Mouse (Mus musculus) heart, adult 2 months (tissue): ENCODE measurements around the gene Gnao1. TPM values are rescaled to one million over a fixed set of nuclear protein-coding genes. Genes with fewer than 3 reads are reported as not detected.
A peak's percentile ranks its signal among the peaks of the same experiment; 100 is the strongest.

Source experiments
- DNase-seq, 2 experiments: peaks; one replicate each; pipeline ENCODE4 v3.0.0; 2021
- H3K27ac ChIP-seq: fragments of 200-600 bp; 2 replicates; pipeline ENCODE4 v1.8.1; 2022
- H3K27me3 ChIP-seq: fragments of 200-500 bp; 2 replicates; pipeline ENCODE4 v1.6.1; 2012; ENCODE audit warnings: mild to moderate bottlenecking, low read length, inconsistent platforms, mixed read lengths; ENCODE audit not compliant: control insufficient read depth, insufficient read depth
- H3K36me3 ChIP-seq: fragments of 200-500 bp; 2 replicates; pipeline ENCODE4 v1.6.1; 2012; ENCODE audit warnings: low read length, inconsistent platforms; ENCODE audit not compliant: control insufficient read depth, insufficient read depth
- H3K4me1 ChIP-seq: fragments of 200-500 bp; 2 replicates; pipeline ENCODE4 v1.6.1; 2011; ENCODE audit warnings: low read length; ENCODE audit not compliant: control insufficient read depth, insufficient read depth
- H3K4me3 ChIP-seq: fragments of 200-600 bp; 2 replicates; pipeline ENCODE4 v1.8.1; 2022
- H3K79me2 ChIP-seq: fragments of 200-500 bp; replicated peaks from 2 replicates; pipeline ENCODE4 v1.6.1; 2012; ENCODE audit warnings: mild to moderate bottlenecking, inconsistent platforms, low read length, moderate library complexity, mixed read lengths; ENCODE audit not compliant: control insufficient read depth, insufficient read depth
- H3K9ac ChIP-seq: fragments of 200-500 bp; 2 replicates; pipeline ENCODE4 v1.6.1; 2012; ENCODE audit warnings: low read depth, mild to moderate bottlenecking, control low read depth, inconsistent platforms, low read length, mixed read lengths
- CTCF ChIP-seq: fragments of 200-600 bp; IDR thresholded peaks from 2 replicates; pipeline ENCODE4 v1.8.1; 2022; ENCODE audit warnings: antibody characterized with exemption, mild to moderate bottlenecking, moderate library complexity
- EP300 ChIP-seq: fragments of 200-500 bp; IDR thresholded peaks from 2 replicates; pipeline ENCODE4 v1.6.1; 2011; ENCODE audit warnings: low read depth, low read length, control low read depth; ENCODE audit not compliant: insufficient read depth
- POLR2A ChIP-seq: fragments of 200-500 bp; IDR thresholded peaks from 2 replicates; pipeline ENCODE4 v1.6.1; 2011; ENCODE audit warnings: mild to moderate bottlenecking, low read depth, low read length, control low read depth; ENCODE audit not compliant: insufficient read depth
- WGBS: fragments of 180-500 bp; shearing (Covaris S2); methylation state at CpG from one replicate; pipeline ENCODE4 v1.1.7; 2018; 5-methylcytosine and 5-hydroxymethylcytosine counted together
- intact Hi-C: fragments of 180-260 bp; cut with DNase I; formaldehyde crosslinking; loops from one replicate; pipeline ENCODE4 v1.15.1; 2025
- polyA plus RNA-seq: library from polyadenylated mRNA; depleted of rRNA; stranded (reverse); fragments of >200 nt; gene quantifications from 2 replicates; pipeline ENCODE4 v1.2.3, GENCODE M21; 2012
- total RNA-seq, 2 experiments: library from RNA; stranded (reverse); gene quantifications; 2 replicates each; pipeline ENCODE4 v1.2.3; 2021

Gene Gnao1
- total and polyA plus RNA-seq, 3 experiments = 22.4 to 28.3 (median 23.7) TPM

DNA sequence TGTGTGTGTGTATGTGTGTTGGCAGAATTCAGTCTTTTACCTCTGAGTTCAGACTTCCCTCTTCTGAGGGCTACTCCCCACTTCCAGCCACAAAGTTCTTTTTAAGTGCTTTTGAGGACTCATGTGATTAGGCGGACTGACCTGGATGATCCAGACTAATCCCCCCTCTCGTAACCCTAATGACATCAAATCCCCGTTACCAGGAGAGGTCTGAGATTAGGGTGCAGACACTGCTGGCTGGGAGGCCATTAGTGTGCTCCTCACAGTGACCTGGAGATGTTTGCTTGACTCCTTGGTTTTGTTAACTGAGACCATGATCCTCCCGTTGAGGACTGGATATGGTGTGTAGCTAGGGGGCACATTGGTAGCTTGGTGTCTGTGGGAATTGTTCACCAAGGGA lies 30.7 kb downstream of the Gnao1 start:
- H3K27me3 ChIP-seq = no peaks in the 10 kb centered on the region
- H3K4me3 ChIP-seq = no peak overlapping the region
- intact Hi-C loops = loop anchor here (2.0 to 10.0 kb wide), 3 partner anchors 92 to 246 kb away; no protein-coding TSS in a partner anchor
- DNase-seq = no peak
- no peak overlapping the region for H3K27ac ChIP-seq
- no peak overlapping the region for H3K9ac ChIP-seq
- H3K4me1 ChIP-seq = peaks cover 16% of the 10 kb centered on the region
- H3K79me2 ChIP-seq = no peaks in the 10 kb centered on the region
- H3K36me3 ChIP-seq = no peaks in the 10 kb centered on the region
- 79% methylated on average over 4 of the region's 4 CpGs for WGBS
- TF ChIP-seq POLR2A (no peak), CTCF (no peak), EP300 (no peak)

DNA sequence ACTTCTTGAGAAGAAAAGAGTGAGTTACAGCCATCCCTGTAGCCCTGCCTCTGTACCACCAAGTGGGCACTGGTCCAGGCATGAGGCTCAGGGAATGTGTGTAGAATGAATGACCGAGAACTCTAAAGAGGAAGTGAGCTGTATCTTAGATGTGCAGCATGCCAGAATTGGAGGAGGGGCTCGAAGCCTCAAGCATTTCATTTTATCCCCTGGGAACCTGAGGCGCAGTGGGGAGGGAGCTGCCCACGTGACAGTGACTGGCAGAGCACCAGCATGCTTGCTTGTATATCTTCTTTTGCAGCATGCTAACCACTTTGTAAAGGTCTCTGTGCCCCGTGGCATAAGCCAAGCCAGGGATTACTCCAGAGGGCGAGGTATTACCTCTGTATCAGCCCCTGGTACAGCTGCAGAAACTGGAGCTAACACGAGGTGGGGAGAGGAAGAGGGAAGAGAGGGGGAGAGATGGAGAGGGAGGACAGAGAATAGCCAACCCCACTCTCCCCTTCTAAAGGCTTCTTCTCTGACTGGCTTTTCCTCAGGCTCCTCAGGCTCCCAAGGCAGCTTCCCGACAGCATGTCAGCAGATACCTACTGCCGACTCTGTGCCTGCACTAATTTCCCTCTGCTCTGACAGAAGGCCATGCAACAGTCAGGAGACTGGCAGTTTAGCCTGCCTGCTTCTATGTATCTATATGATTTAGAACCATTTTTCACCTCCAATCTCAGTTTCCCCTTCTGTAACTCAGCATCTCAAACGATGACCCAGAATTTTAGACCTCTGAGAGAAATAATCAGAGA lies 31.4 kb downstream of the Gnao1 start:
- 14% methylated on average over 10 of the region's 10 CpGs for WGBS
- H3K27me3 ChIP-seq = no peaks in the 10 kb centered on the region
- H3K27ac ChIP-seq = no peak overlapping the region
- no peaks in the 10 kb centered on the region for H3K79me2 ChIP-seq
- TF ChIP-seq CTCF (0 out of 2 replicates have a peak, but pooled peaks have one; percentile 3), EP300 (no peak)
- H3K9ac ChIP-seq = no peak overlapping the region
- peak; percentile 65 to 68 for DNase-seq
- H3K4me1 ChIP-seq = peaks cover 16% of the 10 kb centered on the region
- intact Hi-C loops = loop anchor here (2.0 to 10.0 kb wide), 3 partner anchors 92 to 246 kb away; no protein-coding TSS in a partner anchor
- no peaks in the 10 kb centered on the region for H3K36me3 ChIP-seq
- no peak overlapping the region for H3K4me3 ChIP-seq

DNA sequence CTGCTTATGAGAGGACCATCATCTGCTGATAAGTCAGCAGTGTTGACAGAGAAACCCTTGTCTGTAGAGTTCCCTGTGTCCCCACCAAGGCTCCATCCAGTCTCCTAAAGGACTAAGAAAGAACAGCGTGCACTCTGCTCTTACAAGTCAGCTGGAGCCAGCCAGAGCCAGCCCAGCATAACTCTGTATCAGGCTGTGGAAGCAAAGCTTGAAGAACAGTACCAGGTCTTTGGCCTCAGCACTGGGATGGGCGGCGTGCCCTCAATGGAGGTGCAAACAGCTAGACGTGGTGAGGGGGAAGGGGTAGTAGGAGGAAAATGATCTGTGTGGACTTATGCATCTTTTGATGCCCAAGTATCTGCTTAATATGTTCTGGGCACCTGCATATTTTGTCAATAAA lies 32.8 kb downstream of the Gnao1 start:
- intact Hi-C loops = loop anchor here (10.0 kb wide), 2 partner anchors 178 to 248 kb away; no protein-coding TSS in a partner anchor
- 84% methylated on average over 4 of the region's 4 CpGs for WGBS
- Histone ChIP-seq H3K27me3 (no peaks in the 10 kb centered on the region), H3K36me3 (no peaks in the 10 kb centered on the region), H3K79me2 (no peaks in the 10 kb centered on the region), H3K4me1 (peaks cover 16% of the 10 kb centered on the region), H3K9ac (no peak overlapping the region), H3K27ac (no peak overlapping the region), H3K4me3 (no peak overlapping the region)
- TF ChIP-seq EP300 (no peak), CTCF (no peak), POLR2A (no peak)
- no peak for DNase-seq

DNA sequence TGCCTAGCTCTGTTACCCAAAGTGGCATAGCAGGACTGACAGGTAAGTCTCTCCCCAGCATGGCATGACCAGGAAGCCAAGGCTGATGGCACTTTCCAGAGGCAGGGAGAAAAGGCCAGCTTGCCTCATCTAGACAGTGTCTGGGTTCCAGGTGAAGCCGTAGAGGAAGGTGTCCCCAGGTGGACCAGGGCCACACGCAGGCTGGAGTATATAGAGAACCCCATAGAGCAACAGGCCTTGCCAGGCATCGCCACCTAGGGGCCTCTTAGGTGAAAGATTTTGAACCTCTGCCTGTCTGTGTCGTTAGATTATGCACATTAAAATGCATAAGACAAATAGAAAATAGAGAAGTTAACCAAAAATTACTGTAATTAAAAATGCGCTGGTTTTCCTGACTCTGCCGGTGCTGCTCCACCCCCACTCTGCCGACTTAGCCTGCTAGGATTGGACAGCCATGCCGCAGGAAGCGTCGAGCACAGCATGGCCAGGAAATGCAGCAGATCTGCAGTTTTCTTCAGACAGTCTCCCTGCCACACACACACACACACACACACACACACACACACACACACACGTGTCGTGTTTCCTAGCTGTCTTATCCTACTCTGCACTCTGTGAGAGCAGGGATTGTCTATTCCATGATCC lies 34.2 kb downstream of the Gnao1 start:
- Histone ChIP-seq H3K36me3 (no peaks in the 10 kb centered on the region), H3K4me3 (no peak overlapping the region), H3K27me3 (no peaks in the 10 kb centered on the region), H3K4me1 (peaks cover 16% of the 10 kb centered on the region), H3K27ac (no peak overlapping the region), H3K9ac (no peak overlapping the region), H3K79me2 (no peaks in the 10 kb centered on the region)
- intact Hi-C loops = loop anchor here (10.0 kb wide), 2 partner anchors 179 to 249 kb away; no protein-coding TSS in a partner anchor
- no peak for DNase-seq
- peak; percentile 55 for TF ChIP-seq CTCF
- no peak for TF ChIP-seq POLR2A
- no peak for TF ChIP-seq EP300
- 34% methylated on average over 12 of the region's 12 CpGs for WGBS

DNA sequence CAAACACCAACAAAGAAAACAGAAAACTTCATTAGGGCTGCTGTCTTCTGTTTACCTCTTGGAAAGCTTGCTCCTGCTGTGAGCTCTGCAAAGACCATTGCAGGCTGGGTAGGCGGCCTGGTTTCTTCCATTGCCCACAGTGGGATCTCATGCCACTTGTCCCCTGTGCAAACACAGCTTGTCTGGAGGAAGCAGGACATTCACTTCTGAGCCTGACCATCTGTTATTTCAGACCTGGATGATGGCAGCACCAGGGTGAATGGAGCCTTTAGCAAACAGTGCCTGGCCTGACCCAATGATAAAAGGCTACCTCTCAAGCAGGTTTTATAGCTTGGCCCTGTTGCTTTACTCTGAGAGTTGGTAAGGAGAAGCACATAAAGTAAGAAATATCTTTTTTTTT lies 35.4 kb downstream of the Gnao1 start:
- Histone ChIP-seq H3K4me3 (no peak overlapping the region), H3K9ac (no peak overlapping the region), H3K4me1 (peaks cover 18% of the 10 kb centered on the region), H3K36me3 (no peaks in the 10 kb centered on the region), H3K79me2 (no peaks in the 10 kb centered on the region), H3K27ac (no peak overlapping the region), H3K27me3 (no peaks in the 10 kb centered on the region)
- TF ChIP-seq POLR2A = no peak
- no peak for TF ChIP-seq CTCF
- TF ChIP-seq EP300 = no peak
- intact Hi-C loops = loop anchor here (10.0 kb wide), 2 partner anchors 180 to 250 kb away; no protein-coding TSS in a partner anchor
- 93% methylated on average over 1 of the region's 1 CpGs for whole genome bisulfite sequencing
- no peak for DNase-seq
